Mouse (Mus musculus) CH12.LX (cell line): ENCODE results near the gene Gm17509.

ENCODE experiments used
- CHD1 ChIP-seq: IDR thresholded peaks from 2 replicates; pipeline ENCODE4 v1.6.1; 2012; ENCODE audit warnings: low read depth, low read length, improper control_type of control experiment, inconsistent platforms
- CHD2 ChIP-seq: IDR thresholded peaks from 2 replicates; pipeline ENCODE4 v1.6.1; 2011; ENCODE audit warnings: low read length, improper control_type of control experiment
- CTCF ChIP-seq, 2 experiments: IDR thresholded peaks in 1 of 2; conservative IDR thresholded peaks in 1 of 2; 2 replicates each; pipeline ENCODE4 v1.5.1; 2011 to 2012; ENCODE audit warnings: low read depth in 2 of 2, low read length in 2 of 2, improper control_type of control experiment in 1 of 2, inconsistent platforms in 1 of 2, mild to moderate bottlenecking in 1 of 2, moderate library complexity in 1 of 2
- EP300 ChIP-seq: IDR thresholded peaks from 2 replicates; pipeline ENCODE4 v1.6.1; 2011; ENCODE audit warnings: low read length, improper control_type of control experiment
- JUND ChIP-seq: conservative IDR thresholded peaks from 2 replicates; pipeline ENCODE4 v1.6.1; 2011; ENCODE audit warnings: low read depth, low read length, improper control_type of control experiment
- NELFE ChIP-seq: IDR thresholded peaks from 2 replicates; pipeline ENCODE4 v1.6.1; 2011; ENCODE audit warnings: low read depth, low read length, improper control_type of control experiment
- POLR2A ChIP-seq: IDR thresholded peaks from 2 replicates; pipeline ENCODE4 v1.6.1; 2011; ENCODE audit warnings: low read depth, mild to moderate bottlenecking, improper control_type of control experiment, low read length
- RAD21 ChIP-seq: IDR thresholded peaks from 2 replicates; pipeline ENCODE4 v1.6.1; 2011; ENCODE audit warnings: low read depth, mild to moderate bottlenecking, low read length, improper control_type of control experiment, moderate library complexity
- ZMIZ1 ChIP-seq: IDR thresholded peaks from 2 replicates; pipeline ENCODE4 v1.6.1; 2012; ENCODE audit warnings: low read depth, mild to moderate bottlenecking, inconsistent platforms, low read length, improper control_type of control experiment
- ZNF384 ChIP-seq: IDR thresholded peaks from 2 replicates; pipeline ENCODE4 v1.6.1; 2012; ENCODE audit warnings: low read depth, low read length, improper control_type of control experiment, inconsistent platforms

DNA sequence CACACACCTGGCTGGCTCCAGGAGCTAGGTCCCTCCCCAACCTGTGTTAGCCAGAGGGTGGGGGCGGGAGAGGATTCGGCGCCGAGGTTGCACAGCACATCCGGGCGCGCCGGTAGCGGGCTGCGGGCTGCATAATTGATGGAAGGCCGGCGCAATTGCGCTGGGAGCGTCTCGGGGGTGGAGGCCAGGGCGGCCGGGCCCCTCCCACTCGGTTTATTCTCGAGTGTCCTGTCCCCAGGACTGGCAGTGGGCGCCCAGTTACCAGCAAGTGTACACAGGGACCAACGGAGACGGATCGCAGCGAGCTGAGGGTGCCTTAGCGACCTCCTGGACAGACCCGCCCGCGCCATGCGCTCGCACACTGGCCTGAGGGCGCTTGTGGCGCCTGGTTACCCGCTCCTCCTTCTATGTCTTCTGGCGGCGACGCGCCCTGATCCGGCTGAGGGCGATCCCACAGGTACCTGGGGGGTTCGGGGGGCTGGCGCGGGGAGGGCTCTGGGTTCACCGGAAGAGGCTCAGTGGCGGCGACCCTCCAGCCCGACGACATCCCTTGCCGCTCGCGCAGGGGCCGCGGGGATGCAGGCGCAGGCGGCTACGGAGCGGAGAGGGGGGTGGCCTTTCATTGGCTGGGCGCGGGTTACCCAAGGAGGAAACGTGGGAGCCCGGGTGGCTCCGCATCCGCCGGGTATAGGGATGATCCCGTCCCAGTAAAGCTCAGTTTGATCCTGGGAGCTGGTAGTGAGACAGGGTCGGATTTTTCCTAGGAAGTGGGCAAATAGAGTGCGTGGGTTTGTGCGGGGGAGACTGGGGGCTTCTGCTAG is at the start of gene Gm17509:
- TF ChIP-seq CTCF (conservative IDR thresholded peaks at IDR 0.05 in 1 of 2, IDR thresholded peaks at IDR 0.05 in 1 of 2; ENCODE audit: low read depth in 2 of 2, low read length in 2 of 2) (no peak), CHD2 (no peak), POLR2A (no peak), ZMIZ1 (no peak), ZNF384 (no peak), RAD21 (no peak), EP300 (no peak), JUND (no peak), CHD1 (no peak), NELFE (no peak)
